Mouse (Mus musculus): ENCODE measurements at regions not wholly inside any gene's neighbourhood (a gene's known extent, or its start where the extent isn't known, plus 50 kb on each side); places are given as distances from the start of the nearest gene placed in this dataset.

- DNase-seq, result peak; percentile 57
Measured at GRCm38 (mm10) chr1:121180273-121181030, 151.9 kb downstream of the Insig2 start.

DNA sequence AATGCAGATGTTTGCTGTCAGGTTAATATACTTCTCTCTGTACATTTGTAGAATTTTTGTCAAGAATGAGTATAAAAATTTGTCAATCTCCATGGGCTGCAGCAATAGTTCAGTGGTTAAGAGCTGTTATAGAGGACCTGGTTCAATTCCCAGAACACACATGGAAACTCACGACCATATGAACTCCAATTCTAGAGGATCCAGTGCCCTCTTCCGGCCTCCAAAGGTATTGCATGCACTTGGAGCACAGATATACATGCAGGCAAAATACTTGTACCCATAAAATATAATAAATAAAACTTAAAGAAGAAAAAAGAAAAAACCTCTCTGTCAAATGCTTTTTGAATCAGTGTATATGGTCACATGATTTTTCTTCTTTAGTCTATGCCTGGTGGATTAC lies 143.5 kb downstream of the Insig2 start:
- DNase-seq, result no peak

GRCm38 (mm10) chr1:121194800-121195199 lies 137.6 kb downstream of the Insig2 start:
- no peak for DNase-seq

- DNase-seq, result peak; percentile 3
Measured at GRCm38 (mm10) chr1:121215843-121216242, 116.5 kb downstream of the Insig2 start.

DNA sequence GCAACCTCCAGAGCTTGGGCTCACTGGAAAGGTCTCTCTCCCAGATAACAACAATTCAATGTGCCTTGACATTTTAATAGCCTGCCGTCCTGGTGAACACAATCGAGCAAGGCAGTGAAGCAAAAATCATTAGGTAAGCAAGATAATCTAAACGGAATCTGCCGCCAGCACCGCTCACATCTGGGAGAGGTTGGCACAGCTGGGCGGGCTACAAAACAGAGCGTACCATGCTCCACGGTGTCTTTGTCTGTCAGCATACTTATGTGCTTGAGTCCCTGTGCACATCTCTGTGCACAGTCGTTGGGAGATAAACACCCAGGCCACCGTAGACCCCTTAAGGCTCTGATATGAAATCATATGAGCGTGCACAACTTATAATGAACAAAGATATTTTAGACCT lies 108.1 kb downstream of the Insig2 start:
- no peak for DNase-seq

DNA sequence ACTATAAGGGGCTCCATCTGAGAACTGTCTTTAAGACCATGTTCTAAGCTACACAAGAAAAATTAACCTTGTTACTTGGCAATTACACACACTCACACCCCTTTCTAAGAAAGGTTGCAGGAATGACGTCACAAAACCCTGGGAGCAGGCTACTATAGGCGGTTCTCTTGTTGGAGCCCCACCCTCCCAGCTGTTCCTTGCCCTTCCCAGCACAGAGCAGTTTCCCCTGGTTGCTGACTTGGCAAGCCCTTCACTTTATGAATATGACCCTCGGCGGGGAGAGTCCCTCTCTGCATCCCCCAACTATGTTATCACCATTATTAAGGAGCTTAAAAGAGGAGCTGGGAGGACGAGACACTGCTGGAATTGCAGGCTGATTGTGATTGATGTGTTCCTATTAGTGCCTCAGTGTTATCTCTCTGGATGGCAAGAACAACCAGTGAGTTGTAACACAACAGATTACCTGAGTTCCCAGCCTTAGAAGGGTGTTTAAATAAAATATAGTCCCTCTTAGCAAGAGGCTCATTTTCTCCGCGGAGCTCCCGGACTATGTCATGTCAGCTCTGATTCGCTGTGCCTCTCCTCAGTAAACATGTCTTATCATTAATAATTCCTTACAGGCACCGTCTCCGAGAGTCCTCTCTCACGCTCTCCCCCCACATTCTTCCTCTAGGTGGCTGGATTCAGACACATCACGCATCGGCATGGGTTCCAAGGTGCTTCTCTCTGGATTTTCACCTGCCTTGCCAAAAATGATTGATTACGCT lies 105.7 kb downstream of the Insig2 start:
- DNase-seq, result no peak

DNA sequence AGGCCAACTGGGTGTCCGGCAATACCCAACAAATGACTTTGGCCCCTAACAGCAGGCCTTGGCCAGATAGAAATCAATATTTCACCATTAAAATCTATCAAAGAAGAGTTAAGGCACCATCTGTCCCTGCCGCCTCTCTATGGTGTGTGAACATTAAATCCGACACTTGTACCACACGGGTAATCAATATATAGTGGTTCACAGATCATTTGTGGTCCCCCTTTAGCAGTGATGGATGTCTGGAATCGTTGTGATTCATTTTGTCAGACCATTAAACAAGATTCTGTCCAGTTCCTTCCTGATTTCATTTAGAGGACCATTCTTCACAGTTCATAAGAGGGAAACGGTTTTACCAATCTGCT lies 105.2 kb downstream of the Insig2 start:
- no peak for DNase-seq

- DNase-seq, result no peak
Measured at GRCm38 (mm10) chr1:121243576-121243975, 88.8 kb downstream of the Insig2 start.

DNA sequence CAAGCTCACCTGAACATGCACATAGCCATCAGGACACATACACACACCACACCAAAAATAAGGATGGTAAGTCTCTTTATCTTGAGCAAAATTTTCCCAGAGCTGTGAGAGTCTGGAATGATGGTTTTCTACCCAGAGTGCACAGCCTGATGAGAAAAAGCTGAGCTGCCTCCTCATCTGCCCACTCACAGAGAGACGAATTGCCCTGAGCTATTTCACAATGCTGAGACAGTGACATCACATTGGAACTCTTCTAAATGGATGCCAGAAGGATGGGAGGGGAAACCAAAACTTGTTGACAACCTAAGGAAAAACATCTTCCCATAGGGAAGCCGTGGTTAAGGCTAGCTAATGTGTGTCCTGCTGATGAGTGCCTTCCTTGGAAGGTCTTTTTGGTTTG lies 84.8 kb downstream of the Insig2 start:
- DNase-seq, result no peak

GRCm38 (mm10) chr1:121249081-121249480 lies 83.3 kb downstream of the Insig2 start:
- no peak for DNase-seq

GRCm38 (mm10) chr1:121250686-121251085 lies 81.7 kb downstream of the Insig2 start:
- no peak for DNase-seq

- DNase-seq, result no peak
Measured at GRCm38 (mm10) chr1:121252056-121252455, 80.3 kb downstream of the Insig2 start.

- no peak for DNase-seq
Measured at GRCm38 (mm10) chr1:121254196-121254595, 78.2 kb downstream of the Insig2 start.
